Mouse (Mus musculus): ENCODE results near the gene Smarca1. TPM values are rescaled to one million over a fixed set of nuclear protein-coding genes. Genes with fewer than 3 reads are reported as not detected.
A peak's percentile ranks its signal among the peaks of the same experiment; 100 is the strongest.

Gene Smarca1
- polyA plus RNA-seq, 1 experiment from 2014 or later: 27.7 TPM

DNA sequence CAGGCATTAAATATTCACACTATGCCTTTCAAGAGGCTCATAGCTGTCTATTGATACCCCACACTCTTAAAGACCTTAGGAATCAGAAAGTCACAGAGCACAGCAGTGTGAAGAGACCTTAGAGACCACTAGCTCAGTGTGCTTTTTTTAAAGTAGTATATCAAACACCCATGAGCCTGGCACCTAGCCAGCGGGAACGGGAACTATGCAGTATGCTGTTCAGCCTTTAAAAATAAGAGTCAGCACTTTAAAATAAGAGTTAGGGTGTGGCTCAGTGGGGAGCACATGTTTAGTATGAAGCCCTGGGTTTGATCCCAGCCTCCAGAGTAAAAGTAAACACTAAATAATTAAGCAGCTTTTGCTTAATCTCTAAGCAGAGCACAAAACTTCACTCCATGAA is 12.7 kb downstream of the Smarca1 start:
- Histone ChIP-seq H3K4me2 (ENCODE audit: low read length) (no peak overlapping the region), H3K4me1 (ENCODE audit: control insufficient read depth in 2 of 2, insufficient read depth in 2 of 2, low read length in 2 of 2) (peaks cover 0 to 5% of the 10 kb centered on the region in 2 experiments; a peak in 1 of 4 replicates), H3K36me3 (ENCODE audit: control insufficient read depth, insufficient read depth, low read length) (peaks cover 11% of the 10 kb centered on the region), H3K9me3 (ENCODE audit: control insufficient read depth, low read length) (no peaks in the 10 kb centered on the region), H3K27me3 (ENCODE audit: control insufficient read depth, insufficient read depth, low read length) (no peaks in the 10 kb centered on the region), H3K27ac (replicated peaks in 1 of 2; ENCODE audit: control insufficient read depth in 1 of 2, insufficient read depth in 1 of 2, low read depth in 2 of 2, low read length in 2 of 2) (no peak overlapping the region), H3K4me3 (ENCODE audit: control insufficient read depth in 1 of 2, insufficient read depth in 1 of 2, low read depth in 1 of 2, low read length in 2 of 2) (no peak overlapping the region), H3K9ac (ENCODE audit: low read length) (no peak overlapping the region)
- no peak for ATAC-seq (ENCODE audit: insufficient number of reproducible peaks, insufficient read depth, low FRiP score, low read depth)
- 37% methylated on average over 2 of the region's 2 CpGs for WGBS

DNA sequence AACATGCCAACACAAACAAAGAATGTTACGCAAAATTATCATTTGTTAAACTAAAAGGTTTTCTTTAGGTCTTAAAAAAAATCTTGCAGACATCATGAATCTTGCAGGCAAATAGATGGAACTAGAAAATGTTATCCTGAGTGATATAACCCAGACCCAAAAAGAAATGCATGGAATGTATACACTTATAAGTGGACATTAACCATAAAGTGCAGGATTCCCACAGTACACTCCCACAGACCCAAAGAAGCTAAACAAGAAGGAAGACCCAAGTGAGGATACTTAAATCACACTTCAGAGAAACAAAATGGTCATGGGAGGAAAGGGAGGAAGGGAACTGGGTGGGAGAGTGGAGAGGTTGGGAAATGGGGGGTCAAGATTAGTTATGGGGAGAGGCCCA is 34.2 kb downstream of the Smarca1 start:
- no peak for ATAC-seq (ENCODE audit: insufficient number of reproducible peaks, insufficient read depth, low FRiP score, low read depth)
- Histone ChIP-seq H3K9ac (ENCODE audit: low read length) (no peak overlapping the region), H3K27ac (replicated peaks in 1 of 2; ENCODE audit: control insufficient read depth in 1 of 2, insufficient read depth in 1 of 2, low read depth in 2 of 2, low read length in 2 of 2) (no peak overlapping the region), H3K36me3 (ENCODE audit: control insufficient read depth, insufficient read depth, low read length) (0 out of 2 replicates have a peak, but pooled peaks cover 8% of the 10 kb centered on the region), H3K4me2 (ENCODE audit: low read length) (no peak overlapping the region), H3K4me1 (ENCODE audit: control insufficient read depth in 2 of 2, insufficient read depth in 2 of 2, low read length in 2 of 2) (no peaks in the 10 kb centered on the region), H3K9me3 (ENCODE audit: control insufficient read depth, low read length) (no peaks in the 10 kb centered on the region), H3K27me3 (ENCODE audit: control insufficient read depth, insufficient read depth, low read length) (no peaks in the 10 kb centered on the region), H3K4me3 (ENCODE audit: control insufficient read depth in 1 of 2, insufficient read depth in 1 of 2, low read depth in 1 of 2, low read length in 2 of 2) (no peak overlapping the region)
- WGBS: 80% methylated on average over 1 of the region's 1 CpGs

DNA sequence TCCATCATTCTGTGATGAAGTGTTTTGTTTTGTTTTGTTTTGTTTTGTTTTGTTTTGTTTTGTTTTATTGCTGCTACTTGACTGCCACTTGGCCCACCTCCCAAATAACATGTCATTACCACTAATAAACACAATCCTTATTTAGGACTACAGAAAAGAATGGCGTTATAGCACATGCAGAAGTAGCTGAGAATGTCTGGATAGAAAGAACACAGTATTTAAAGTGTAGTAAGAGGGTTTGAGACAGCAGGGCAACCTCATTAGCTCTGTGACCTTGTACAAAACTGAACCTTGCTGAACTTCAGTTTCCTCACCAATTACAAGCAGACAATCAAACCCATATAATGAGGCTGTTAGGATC is 57.0 kb downstream of the Smarca1 start:
- 45% methylated on average over 1 of the region's 1 CpGs for WGBS
- no peaks in the 10 kb centered on the region for H3K9me3 ChIP-seq (ENCODE audit: control insufficient read depth, low read length)
- no peaks in the 10 kb centered on the region for H3K36me3 ChIP-seq (ENCODE audit: control insufficient read depth, insufficient read depth, low read length)
- H3K27ac ChIP-seq (replicated peaks in 1 of 2; ENCODE audit: control insufficient read depth in 1 of 2, insufficient read depth in 1 of 2, low read depth in 2 of 2, low read length in 2 of 2): no peak overlapping the region; a peak in 1 of 4 replicates
- H3K9ac ChIP-seq (ENCODE audit: low read length): no peak overlapping the region
- no peak overlapping the region for H3K4me3 ChIP-seq (ENCODE audit: control insufficient read depth in 1 of 2, insufficient read depth in 1 of 2, low read depth in 1 of 2, low read length in 2 of 2)
- no peaks in the 10 kb centered on the region for H3K27me3 ChIP-seq (ENCODE audit: control insufficient read depth, insufficient read depth, low read length)
- H3K4me2 ChIP-seq (ENCODE audit: low read length): peak overlapping the region; percentile 18; the same call in 1 of the 2 replicates
- ATAC-seq (ENCODE audit: insufficient number of reproducible peaks, insufficient read depth, low FRiP score, low read depth): no peak
- peaks cover 0 to 2% of the 10 kb centered on the region in 2 experiments; a peak in 1 of 4 replicates for H3K4me1 ChIP-seq (ENCODE audit: control insufficient read depth in 2 of 2, insufficient read depth in 2 of 2, low read length in 2 of 2)

DNA sequence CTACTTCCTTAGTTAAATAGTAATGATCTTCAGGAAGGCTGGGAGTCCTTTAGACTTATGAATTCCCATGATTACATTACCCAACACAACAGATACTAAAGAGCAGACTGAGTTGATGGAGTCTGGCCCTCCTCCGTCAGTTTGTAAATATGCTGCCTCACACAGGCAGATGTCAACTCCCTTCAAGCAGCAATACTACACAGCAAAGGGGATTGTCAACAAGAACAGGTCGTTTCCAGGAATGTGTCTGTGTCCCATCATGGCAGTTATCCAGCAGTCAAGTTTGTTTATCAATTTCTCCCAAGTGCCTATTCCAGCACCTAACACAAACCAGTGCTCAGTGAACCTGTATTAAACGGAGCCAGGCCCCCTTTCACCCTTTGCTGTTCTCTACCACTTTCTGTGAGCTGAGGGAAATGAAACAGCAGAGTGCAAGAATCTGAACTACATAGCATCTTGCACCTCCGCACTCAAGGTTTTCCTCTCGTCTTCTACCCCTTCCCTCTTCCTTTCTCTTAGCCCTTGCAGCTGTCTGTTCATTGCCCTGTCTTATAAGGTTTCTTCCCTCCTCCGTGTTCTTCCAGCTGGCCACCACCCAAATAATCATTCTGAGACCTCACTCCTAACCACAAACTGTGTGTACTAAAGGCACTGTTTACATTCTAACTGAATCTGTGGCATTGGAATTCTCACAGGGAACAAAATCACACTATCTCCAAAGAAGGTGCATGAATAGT is 57.5 kb downstream of the Smarca1 start:
- H3K4me2 ChIP-seq (ENCODE audit: low read length): peak overlapping the region; percentile 18; the same call in 1 of the 2 replicates
- H3K9me3 ChIP-seq (ENCODE audit: control insufficient read depth, low read length): no peaks in the 10 kb centered on the region
- 46% methylated on average over 6 of the region's 6 CpGs for WGBS
- H3K4me1 ChIP-seq (ENCODE audit: control insufficient read depth in 2 of 2, insufficient read depth in 2 of 2, low read length in 2 of 2): peaks cover 0 to 2% of the 10 kb centered on the region in 2 experiments; a peak in 1 of 4 replicates
- H3K4me3 ChIP-seq (ENCODE audit: control insufficient read depth in 1 of 2, insufficient read depth in 1 of 2, low read depth in 1 of 2, low read length in 2 of 2): no peak overlapping the region
- no peak for ATAC-seq (ENCODE audit: insufficient number of reproducible peaks, insufficient read depth, low FRiP score, low read depth)
- no peaks in the 10 kb centered on the region for H3K36me3 ChIP-seq (ENCODE audit: control insufficient read depth, insufficient read depth, low read length)
- peak overlapping the region; percentile 28 to 52; a peak in 2 of 4 replicates for H3K27ac ChIP-seq (replicated peaks in 1 of 2; ENCODE audit: control insufficient read depth in 1 of 2, insufficient read depth in 1 of 2, low read depth in 2 of 2, low read length in 2 of 2)
- no peak overlapping the region for H3K9ac ChIP-seq (ENCODE audit: low read length)
- H3K27me3 ChIP-seq (ENCODE audit: control insufficient read depth, insufficient read depth, low read length): no peaks in the 10 kb centered on the region

DNA sequence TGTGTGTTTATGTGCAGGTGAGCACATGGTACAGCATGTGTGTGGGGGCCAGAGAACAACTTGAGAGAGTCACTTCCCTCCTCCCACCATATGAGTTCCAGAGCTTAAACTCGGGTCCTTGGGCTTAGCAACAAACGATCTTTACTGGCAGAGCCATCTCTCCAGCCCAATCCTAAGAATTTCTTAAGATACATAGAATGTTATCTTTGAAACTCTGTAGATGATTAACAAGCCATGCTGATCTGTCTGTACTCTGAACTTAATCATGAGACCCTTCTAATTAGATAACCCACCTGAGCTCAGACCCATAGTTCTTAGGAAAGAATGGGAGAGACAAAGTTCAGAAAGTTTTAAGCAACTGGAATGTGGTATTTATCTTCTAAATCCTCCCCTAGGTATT is 59.3 kb downstream of the Smarca1 start:
- 65% methylated on average over 2 of the region's 2 CpGs for WGBS
- ATAC-seq (ENCODE audit: insufficient number of reproducible peaks, insufficient read depth, low FRiP score, low read depth): no peak
- Histone ChIP-seq H3K27ac (replicated peaks in 1 of 2; ENCODE audit: control insufficient read depth in 1 of 2, insufficient read depth in 1 of 2, low read depth in 2 of 2, low read length in 2 of 2) (no peak overlapping the region), H3K4me1 (ENCODE audit: control insufficient read depth in 2 of 2, insufficient read depth in 2 of 2, low read length in 2 of 2) (peaks cover 0 to 2% of the 10 kb centered on the region in 2 experiments; a peak in 1 of 4 replicates), H3K4me3 (ENCODE audit: control insufficient read depth in 1 of 2, insufficient read depth in 1 of 2, low read depth in 1 of 2, low read length in 2 of 2) (no peak overlapping the region), H3K27me3 (ENCODE audit: control insufficient read depth, insufficient read depth, low read length) (no peaks in the 10 kb centered on the region), H3K36me3 (ENCODE audit: control insufficient read depth, insufficient read depth, low read length) (no peaks in the 10 kb centered on the region), H3K9ac (ENCODE audit: low read length) (no peak overlapping the region), H3K4me2 (ENCODE audit: low read length) (no peak overlapping the region), H3K9me3 (ENCODE audit: control insufficient read depth, low read length) (no peaks in the 10 kb centered on the region)

DNA sequence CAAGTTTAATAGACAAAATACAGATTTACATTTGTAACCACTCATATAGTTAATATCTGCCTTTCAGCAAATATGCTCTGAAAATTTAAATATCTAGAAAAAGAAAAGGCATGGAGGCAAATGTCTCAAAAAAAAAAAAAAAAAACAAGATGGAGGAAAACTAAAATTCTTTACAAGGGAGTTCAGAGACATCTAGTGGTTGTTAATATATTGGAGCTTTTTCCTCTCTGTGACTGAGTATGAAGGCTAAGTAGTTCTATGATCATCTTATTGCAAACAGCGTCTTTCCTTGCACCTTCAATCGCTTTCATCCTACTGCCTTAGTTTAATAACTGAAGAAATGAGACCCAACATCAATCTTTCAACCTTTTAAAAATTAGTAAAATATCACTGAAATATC is 72.2 kb downstream of the Smarca1 start:
- H3K27me3 ChIP-seq (ENCODE audit: control insufficient read depth, insufficient read depth, low read length): no peaks in the 10 kb centered on the region
- no peak overlapping the region for H3K9ac ChIP-seq (ENCODE audit: low read length)
- no peak overlapping the region for H3K4me2 ChIP-seq (ENCODE audit: low read length)
- peaks cover 14% of the 10 kb centered on the region for H3K36me3 ChIP-seq (ENCODE audit: control insufficient read depth, insufficient read depth, low read length)
- H3K27ac ChIP-seq (replicated peaks in 1 of 2; ENCODE audit: control insufficient read depth in 1 of 2, insufficient read depth in 1 of 2, low read depth in 2 of 2, low read length in 2 of 2): no peak overlapping the region
- 60% methylated on average over 2 of the region's 2 CpGs for WGBS
- H3K9me3 ChIP-seq (ENCODE audit: control insufficient read depth, low read length): no peaks in the 10 kb centered on the region
- no peak overlapping the region for H3K4me3 ChIP-seq (ENCODE audit: control insufficient read depth in 1 of 2, insufficient read depth in 1 of 2, low read depth in 1 of 2, low read length in 2 of 2)
- ATAC-seq (ENCODE audit: insufficient number of reproducible peaks, insufficient read depth, low FRiP score, low read depth): no peak
- no peaks in the 10 kb centered on the region for H3K4me1 ChIP-seq (ENCODE audit: control insufficient read depth in 2 of 2, insufficient read depth in 2 of 2, low read length in 2 of 2)

DNA sequence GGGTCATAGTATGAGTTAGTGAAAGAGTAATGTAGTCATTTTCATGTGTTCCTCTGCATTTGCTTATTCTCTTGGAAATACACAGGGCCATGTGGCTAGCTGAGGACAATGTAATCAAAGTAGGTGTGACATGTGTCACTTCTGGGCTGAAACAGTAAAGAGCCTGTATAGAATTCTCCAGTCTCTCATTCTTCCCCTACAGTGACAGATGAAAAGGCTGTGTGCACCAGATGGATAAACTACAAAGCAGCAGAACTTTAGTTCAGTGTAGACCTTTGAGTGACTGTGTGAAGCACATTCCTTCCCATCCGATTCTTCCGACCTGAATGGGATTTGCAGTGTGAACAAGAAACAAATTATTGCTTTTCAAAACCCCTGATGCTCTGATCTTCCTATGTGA is 84.1 kb downstream of the Smarca1 start:
- H3K36me3 ChIP-seq (ENCODE audit: control insufficient read depth, insufficient read depth, low read length): 0 out of 2 replicates have a peak, but pooled peaks cover 3% of the 10 kb centered on the region
- no peaks in the 10 kb centered on the region for H3K4me1 ChIP-seq (ENCODE audit: control insufficient read depth in 2 of 2, insufficient read depth in 2 of 2, low read length in 2 of 2)
- WGBS: 86% methylated on average over 2 of the region's 2 CpGs
- no peak for ATAC-seq (ENCODE audit: insufficient number of reproducible peaks, insufficient read depth, low FRiP score, low read depth)
- H3K9me3 ChIP-seq (ENCODE audit: control insufficient read depth, low read length): no peaks in the 10 kb centered on the region
- no peak overlapping the region for H3K4me2 ChIP-seq (ENCODE audit: low read length)
- no peaks in the 10 kb centered on the region for H3K27me3 ChIP-seq (ENCODE audit: control insufficient read depth, insufficient read depth, low read length)
- H3K27ac ChIP-seq (replicated peaks in 1 of 2; ENCODE audit: control insufficient read depth in 1 of 2, insufficient read depth in 1 of 2, low read depth in 2 of 2, low read length in 2 of 2): no peak overlapping the region
- no peak overlapping the region for H3K9ac ChIP-seq (ENCODE audit: low read length)
- no peak overlapping the region for H3K4me3 ChIP-seq (ENCODE audit: control insufficient read depth in 1 of 2, insufficient read depth in 1 of 2, low read depth in 1 of 2, low read length in 2 of 2)

DNA sequence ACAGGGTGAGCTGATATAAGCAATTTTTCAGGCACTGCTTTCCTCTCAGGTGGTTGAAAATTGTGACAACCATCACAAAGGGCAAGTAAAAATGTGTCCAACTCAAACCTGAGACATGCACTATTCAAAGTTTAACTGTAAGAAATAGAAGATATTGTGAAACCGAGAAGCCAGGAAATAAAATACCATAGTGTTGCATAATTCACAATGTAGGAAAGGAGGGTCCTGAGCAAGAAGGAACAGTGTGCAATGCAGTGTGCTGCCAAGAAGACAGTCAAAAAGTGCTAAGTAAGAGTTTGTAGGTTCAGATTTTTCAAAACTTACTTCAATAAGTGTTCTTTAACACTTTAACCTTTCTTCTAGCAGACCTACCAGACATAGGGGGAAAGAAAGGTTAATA is 128.3 kb downstream of the Smarca1 start:
- no peak overlapping the region for H3K9ac ChIP-seq (ENCODE audit: low read length)
- H3K4me3 ChIP-seq (ENCODE audit: control insufficient read depth in 1 of 2, insufficient read depth in 1 of 2, low read depth in 1 of 2, low read length in 2 of 2): no peak overlapping the region
- H3K4me1 ChIP-seq (ENCODE audit: control insufficient read depth in 2 of 2, insufficient read depth in 2 of 2, low read length in 2 of 2): no peaks in the 10 kb centered on the region
- 73% methylated on average over 1 of the region's 1 CpGs for WGBS
- ATAC-seq (ENCODE audit: insufficient number of reproducible peaks, insufficient read depth, low FRiP score, low read depth): no peak
- no peaks in the 10 kb centered on the region for H3K36me3 ChIP-seq (ENCODE audit: control insufficient read depth, insufficient read depth, low read length)
- no peaks in the 10 kb centered on the region for H3K9me3 ChIP-seq (ENCODE audit: control insufficient read depth, low read length)
- H3K27ac ChIP-seq (replicated peaks in 1 of 2; ENCODE audit: control insufficient read depth in 1 of 2, insufficient read depth in 1 of 2, low read depth in 2 of 2, low read length in 2 of 2): no peak overlapping the region
- no peaks in the 10 kb centered on the region for H3K27me3 ChIP-seq (ENCODE audit: control insufficient read depth, insufficient read depth, low read length)
- no peak overlapping the region for H3K4me2 ChIP-seq (ENCODE audit: low read length)
